Mouse (Mus musculus) thymus, adult 18-20 months (tissue): ENCODE results near the gene 1700029I15Rik.

Experiments used
- DNase-seq, 2 experiments: peaks; one replicate each; pipeline ENCODE4 v3.0.0; 2022; ENCODE audit warnings: mixed read lengths in 2 of 2

The 1700029I15Rik gene

DNA sequence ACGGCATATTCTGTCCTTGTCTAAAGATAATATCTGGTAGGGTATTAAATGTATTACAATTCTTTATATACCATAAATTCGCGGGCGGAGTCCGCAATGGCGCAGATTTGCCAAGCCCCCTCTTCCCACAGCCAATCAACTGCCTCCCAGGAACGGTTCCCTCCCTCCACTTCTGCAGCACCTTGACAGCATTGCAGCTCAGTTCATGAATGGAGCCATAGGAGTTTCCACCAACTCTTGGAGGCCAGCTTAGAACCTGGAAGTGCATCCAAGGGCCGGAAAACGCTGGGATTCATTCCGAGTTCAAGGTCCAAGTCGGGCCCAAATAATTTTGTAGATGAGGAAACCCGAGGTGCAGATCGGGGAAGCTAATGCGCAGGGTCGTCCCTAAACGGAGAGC, 7.8 kb upstream of the 1700029I15Rik start, which contains the start of the genes Pex16 and Large2:
Pex16 (plus strand) TSS at position 163 of the 400 bp plus-strand sequence.
Large2 (minus strand) TSS at position 356 of the 400 bp plus-strand sequence.
- peak; percentile 42 to 55 for DNase-seq

GRCm38 (mm10) chr2:92375099-92375623, 7.2 kb upstream of the 1700029I15Rik start:
- peak; percentile 96 to 98 for DNase-seq

DNA sequence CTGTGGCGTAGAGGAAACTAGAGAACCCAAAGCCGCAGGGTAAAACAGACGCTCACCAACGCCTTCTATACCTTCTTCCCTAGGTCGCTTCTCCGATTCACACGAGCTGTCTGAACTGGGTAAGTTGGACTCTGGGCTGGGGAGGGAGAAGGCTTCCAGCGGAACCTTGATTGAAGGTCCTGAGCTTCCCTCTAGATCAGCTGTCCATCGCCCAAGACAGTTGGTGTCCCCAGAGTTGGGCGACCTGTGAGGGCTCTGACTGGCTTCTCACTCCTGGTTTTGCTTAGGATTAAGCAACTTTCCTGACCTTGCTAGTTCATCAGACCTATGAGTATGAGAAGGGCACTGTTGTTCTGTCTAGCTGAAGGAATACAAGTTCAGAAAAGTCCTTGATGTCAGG, 6.5 kb upstream of the 1700029I15Rik start:
- no peak for DNase-seq

GRCm38 (mm10) chr2:92376300-92376699, 6.0 kb upstream of the 1700029I15Rik start:
- DNase-seq, result no peak

DNA sequence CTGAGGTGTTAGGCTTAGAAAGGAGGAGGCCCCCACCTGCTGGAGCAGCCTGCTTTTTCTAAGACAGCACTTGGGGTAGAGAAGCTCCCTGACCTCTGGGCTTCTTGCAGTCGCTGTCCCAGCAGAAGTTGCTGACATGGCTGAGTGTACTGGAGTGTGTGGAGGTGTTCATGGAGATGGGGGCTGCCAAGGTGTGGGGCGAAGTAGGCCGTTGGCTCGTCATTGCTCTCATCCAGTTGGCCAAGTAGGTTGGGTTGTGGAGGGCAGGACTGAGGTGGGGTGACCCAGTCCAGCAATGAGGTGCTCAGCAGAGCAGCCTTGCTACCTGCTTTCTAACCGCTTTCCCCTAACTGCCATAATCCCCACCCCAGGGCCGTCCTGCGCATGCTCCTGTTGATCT, 5.0 kb upstream of the 1700029I15Rik start:
- DNase-seq, result no peak

- DNase-seq, result no peak
Observed at GRCm38 (mm10) chr2:92379783-92380494, 2.4 kb upstream of the 1700029I15Rik start.

DNA sequence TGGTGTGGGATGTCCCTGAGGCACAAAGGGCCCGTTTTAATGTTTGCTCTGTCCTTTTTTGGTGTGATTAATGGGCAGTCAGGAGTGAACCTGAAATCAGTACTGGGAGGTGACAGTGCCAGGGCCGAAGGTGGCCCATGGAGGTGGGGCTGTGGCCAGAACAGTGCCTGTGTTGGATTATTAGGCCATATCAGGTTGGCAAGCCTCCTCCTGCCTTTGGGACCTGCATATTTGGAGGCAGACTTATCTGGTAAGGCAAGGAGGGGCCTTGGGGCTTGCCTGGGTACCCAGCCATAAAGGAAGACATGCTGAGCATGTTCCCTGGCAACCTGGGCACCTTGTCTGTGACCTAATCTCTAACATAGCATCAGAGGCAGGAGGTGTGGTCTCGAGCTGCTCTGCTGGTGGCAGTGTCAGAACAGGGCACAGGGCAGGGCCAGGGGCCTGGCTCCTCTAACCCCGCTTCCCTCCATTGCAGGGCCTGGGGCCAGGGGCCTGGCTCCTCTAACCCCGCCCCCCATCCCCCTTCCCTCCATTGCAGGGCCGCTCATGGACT, 1.8 kb upstream of the 1700029I15Rik start:
- no peak for DNase-seq

DNA sequence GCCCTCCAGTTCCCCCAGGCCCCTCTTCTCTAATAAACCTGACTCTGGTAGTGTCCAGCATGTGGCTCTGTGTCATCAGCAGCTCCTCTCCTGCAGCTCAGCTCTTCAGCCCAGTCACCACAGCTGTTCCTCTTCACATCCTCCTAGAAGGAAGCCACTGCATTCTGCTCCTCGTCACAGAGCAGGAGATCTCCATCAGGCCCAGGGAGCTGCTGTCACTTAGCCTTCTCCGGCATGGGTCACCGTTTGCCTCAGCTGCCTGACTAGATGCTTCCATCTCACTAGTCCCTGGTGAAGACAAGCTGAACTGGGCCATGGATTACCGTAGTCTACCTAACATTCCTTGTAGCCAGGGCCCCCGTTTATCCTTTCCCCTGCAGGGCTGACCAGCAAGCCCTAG, 1.2 kb upstream of the 1700029I15Rik start:
- no peak for DNase-seq

- no peak for DNase-seq
Observed at GRCm38 (mm10) chr2:92382759-92383158, 421 bp downstream of the 1700029I15Rik start.

DNA sequence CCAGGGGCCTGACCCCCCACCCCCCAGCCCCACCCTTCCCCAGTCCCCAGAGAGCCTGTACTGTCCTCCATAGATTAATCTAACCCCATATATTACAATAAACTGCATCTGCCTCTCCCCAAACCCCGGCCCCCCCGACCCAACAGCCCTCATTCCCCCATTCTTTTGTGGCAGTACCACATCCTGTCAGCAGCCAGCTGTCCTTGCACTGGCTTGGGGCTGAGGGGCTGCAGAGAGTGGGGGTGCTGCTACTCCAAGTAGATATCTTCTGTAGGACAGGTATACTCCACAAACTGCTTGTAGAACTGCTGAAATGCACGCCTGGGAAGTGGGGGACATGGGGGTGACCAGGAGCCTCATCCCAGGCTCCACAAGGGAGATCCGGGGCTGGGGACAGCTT, 1.8 kb downstream of the 1700029I15Rik start:
- DNase-seq, result no peak

DNA sequence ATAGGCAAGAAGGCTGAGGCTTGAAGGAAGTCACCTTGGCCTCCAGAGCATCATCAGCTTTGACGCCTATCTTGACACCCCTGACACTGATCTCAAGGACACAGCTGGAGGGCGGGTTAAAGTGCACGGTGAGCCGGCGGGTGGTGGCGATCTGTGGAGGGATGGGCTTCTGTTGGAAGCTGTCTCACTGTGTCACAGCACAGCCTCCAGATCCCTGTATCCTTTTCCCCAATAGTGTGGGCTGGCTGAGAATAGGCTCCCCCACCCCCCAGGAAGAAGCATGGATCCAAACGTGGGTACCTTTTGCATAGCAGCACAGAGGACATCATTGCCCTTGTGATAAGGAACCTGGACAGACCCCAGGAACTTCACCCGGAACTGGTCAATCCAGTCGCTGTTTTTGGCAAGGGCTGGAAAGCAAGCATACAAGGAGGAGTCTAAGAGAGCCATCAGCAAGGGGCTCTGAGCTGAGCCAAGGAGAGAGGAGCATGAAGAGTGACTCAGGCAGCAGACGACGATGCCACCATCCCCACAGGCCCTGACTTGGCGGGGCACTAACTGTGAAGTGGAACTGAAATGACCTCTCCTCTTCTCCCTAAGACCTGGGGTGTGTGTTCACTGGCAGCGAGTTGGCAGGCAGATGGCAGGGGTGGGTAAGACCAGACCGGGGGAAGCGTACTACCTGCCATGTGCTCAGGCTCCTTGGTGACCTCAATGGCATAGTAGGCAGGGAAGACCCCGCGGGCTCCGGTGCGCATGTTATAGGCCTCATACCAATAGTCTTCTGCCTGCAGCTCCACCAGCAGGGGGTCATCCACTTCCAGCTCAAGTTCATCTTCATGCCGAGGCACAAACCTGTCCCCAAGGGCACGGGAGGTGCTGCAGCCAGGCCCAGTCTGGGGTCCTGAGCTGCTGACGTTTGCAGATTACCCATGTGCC, 3.0 kb downstream of the 1700029I15Rik start:
- DNase-seq, result no peak

DNA sequence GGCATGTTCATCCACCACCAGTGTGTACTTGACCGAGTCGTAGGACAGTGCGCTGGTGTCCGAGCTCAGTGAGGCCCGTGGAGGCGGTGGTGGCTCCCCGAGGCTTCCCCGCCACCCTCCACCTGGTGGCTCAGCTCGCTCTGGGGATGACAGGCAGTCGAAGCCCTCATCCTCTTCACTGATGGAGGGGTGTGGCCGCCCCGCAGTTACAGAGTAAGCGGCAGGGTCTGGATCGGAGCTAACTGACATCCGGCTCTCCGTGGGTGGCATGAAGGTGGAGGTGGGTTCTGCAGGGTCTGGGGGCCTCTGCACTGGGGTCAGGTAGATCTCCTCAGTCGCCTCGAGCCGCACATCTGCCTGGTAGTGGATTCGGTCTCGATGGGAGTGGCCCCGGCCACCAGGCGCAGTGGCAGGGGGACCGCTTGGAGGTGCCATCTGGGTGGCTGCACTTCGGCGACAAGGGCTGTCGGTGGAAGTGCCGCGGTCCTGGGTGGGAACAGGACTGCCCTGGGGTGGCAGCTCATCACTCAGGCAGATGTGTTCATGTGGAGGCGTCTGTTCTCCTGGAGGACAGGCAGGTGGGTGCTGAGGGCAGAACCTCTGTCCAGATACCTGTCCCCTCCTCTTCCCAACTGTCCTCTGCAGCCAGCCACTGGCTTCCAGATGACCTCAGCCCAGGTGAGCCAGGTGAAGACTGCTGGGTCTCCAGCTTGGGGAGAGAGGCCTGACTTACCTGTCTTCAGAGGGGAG, 4.7 kb downstream of the 1700029I15Rik start:
- no peak for DNase-seq

GRCm38 (mm10) chr2:92387646-92388045, 5.3 kb downstream of the 1700029I15Rik start:
- DNase-seq, result no peak

GRCm38 (mm10) chr2:92388081-92388517, 5.8 kb downstream of the 1700029I15Rik start:
- DNase-seq, result no peak

DNA sequence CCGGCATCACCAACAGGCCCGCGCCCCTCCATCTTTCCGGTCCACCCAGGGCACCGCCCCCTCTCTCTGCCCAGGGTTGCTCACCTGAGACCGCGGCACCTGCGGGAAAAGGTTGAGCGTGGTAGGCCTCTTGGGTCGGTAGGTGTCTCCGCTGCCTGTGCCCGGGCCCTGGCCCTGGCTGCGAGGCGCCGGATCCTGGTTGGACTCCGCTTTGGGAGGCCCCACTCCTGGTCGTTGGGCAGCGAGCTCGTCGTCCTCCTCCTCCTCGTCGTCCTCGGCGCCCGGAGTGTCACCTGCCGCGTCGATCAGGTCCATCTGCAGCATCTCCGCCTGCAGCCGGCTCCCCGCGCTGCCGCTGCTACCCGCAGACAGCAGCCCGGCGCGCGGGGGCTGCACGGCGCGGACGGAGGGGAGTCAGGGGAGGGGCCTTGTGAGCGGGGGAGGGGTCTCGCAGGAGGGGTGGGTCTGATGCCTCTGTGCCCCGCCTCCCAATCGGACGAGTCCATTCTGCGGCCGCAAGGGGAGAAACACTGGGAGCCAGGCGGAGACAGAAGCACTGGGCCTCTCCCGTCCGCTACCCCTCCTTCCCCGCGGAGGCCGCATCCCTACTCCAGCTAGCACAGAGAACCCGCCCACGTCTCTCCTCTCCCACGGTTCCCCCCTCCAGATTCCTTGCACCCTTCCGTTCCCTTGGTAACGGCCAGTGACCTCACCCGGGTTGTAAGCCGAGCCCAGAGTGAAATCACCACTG, 6.7 kb downstream of the 1700029I15Rik start:
- DNase-seq, result peak; percentile 31 to 46

DNA sequence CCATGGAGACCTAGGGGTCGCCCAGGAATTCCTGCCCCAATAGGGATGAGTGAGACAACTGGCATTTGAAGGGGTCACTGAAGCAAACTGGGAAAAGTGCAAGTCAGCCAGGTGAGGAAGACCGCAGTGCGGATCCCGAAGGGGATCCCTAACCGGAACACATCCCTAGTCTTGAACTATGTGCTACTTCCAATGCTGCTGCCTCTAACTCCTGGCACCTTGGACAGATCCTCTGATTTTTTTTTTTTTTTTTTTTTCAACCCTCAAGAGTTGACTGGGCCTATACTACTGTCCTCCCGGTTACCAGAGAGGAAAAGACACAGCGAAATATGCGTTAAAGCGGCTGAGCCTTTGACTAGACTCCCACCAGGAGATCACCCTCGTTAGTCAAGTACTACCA, 7.3 kb downstream of the 1700029I15Rik start:
- no peak for DNase-seq

DNA sequence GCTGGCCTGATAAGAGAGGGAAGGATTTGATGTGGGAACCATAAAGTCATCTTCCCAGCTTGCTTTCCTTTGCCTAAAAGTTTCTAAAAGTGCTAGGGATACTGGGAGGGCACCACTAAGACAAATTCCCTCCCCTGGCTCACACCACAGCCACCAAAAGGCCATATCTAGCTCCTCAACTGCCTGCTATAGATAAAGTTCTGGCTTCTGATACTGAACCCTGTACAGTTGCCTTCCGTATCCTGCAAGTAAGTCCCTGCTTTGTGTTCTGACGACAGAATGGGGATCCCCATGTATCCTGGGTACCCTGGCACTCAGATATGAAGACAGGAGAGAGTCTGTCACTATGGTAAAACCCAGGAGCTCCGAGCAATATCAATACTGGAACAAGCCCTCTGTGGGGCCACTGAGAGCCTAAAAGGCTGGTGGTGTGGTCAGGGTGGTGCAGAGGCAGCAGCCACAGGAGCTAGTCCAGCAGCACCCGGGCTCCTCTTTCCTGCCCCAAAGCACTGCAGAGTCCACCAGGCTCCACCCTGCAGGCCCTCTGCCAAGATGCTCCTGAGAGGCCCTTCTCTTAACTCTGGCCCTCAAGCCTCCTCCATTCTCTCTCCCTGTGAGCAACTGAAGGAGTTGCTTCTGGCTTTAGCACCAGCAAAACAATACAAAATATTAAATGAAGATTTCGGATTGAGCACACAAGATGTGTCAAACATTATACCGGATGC, 8.0 kb downstream of the 1700029I15Rik start:
- DNase-seq, result no peak

- DNase-seq, result no peak
Observed at GRCm38 (mm10) chr2:92391116-92391515, 8.8 kb downstream of the 1700029I15Rik start.

GRCm38 (mm10) chr2:92391703-92392317, 9.5 kb downstream of the 1700029I15Rik start:
- DNase-seq, result no peak
